30 mouse cellular contexts compared by ENCODE assay signal in genomic region chr2:128582881-128583280, GRCm38 (mm10). TPM values are rescaled to one million over a fixed set of nuclear protein-coding genes. Genes with fewer than 3 reads are reported as not detected.
"Had no signal": no experiment of that assay in that cellular context is flagged by ENCODE, and none has a peak within 500 bp of the region (broad histone marks: within the 10 kb centered on the region; RNA-seq: fewer than 3 reads in every experiment).

No protein-coding gene starts in this region.

- H3K27ac ChIP-seq: heart, adult 2 months; heart, embryonic 13.5 days; heart, embryonic 15.5 days; hindbrain, embryonic 13.5 days; hindbrain, embryonic 15.5 days; hindbrain, postnatal 0 days; left cerebral cortex, adult 2 months; limb, embryonic 10.5 days; limb, embryonic 12.5 days; liver, embryonic 13.5 days; liver, embryonic 15.5 days had no signal

- DNase-seq: gastrocnemius, postnatal 14 days; gastrocnemius, postnatal 36 days; heart, adult 11 months; heart, adult 2 months; heart, postnatal 14 days; heart, postnatal 36 days; kidney, adult 11 months; kidney, adult 8-10 months; kidney, postnatal 36 days; liver; liver, embryonic 13.5 days; liver, postnatal 0 days had no signal

- ATAC-seq: hindbrain, postnatal 0 days; intestine, embryonic 16.5 days; liver, postnatal 0 days had no signal

- H3K9me3 ChIP-seq: heart, embryonic 13.5 days; heart, embryonic 15.5 days; hindbrain, embryonic 13.5 days; hindbrain, embryonic 15.5 days; limb, embryonic 10.5 days; limb, embryonic 12.5 days; liver, embryonic 13.5 days; liver, embryonic 15.5 days had no signal

- H3K36me3 ChIP-seq: heart, embryonic 13.5 days; heart, embryonic 15.5 days; hindbrain, embryonic 13.5 days; hindbrain, embryonic 15.5 days; limb, embryonic 10.5 days; limb, embryonic 12.5 days; liver, embryonic 13.5 days; liver, embryonic 15.5 days had no signal

- H3K4me2 ChIP-seq: heart, embryonic 11.5 days; heart, embryonic 13.5 days; heart, embryonic 15.5 days; hindbrain, embryonic 13.5 days; hindbrain, embryonic 15.5 days; limb, embryonic 12.5 days; liver, embryonic 11.5 days; liver, embryonic 13.5 days; liver, embryonic 15.5 days had no signal

- H3K4me1 ChIP-seq: heart, embryonic 13.5 days; heart, embryonic 15.5 days; hindbrain, embryonic 13.5 days; hindbrain, embryonic 15.5 days; limb, embryonic 10.5 days; limb, embryonic 12.5 days; liver, embryonic 13.5 days; liver, embryonic 15.5 days had no signal

- H3K4me3 ChIP-seq: heart, adult 2 months; heart, embryonic 13.5 days; heart, embryonic 15.5 days; hindbrain, embryonic 13.5 days; hindbrain, embryonic 15.5 days; left cerebral cortex, adult 2 months; limb, embryonic 10.5 days; limb, embryonic 12.5 days; liver, embryonic 13.5 days; liver, embryonic 15.5 days had no signal

- H3K27me3 ChIP-seq: heart, embryonic 13.5 days; heart, embryonic 15.5 days; hindbrain, embryonic 13.5 days; hindbrain, embryonic 15.5 days; limb, embryonic 12.5 days; liver, embryonic 13.5 days; liver, embryonic 15.5 days had no signal

- H3K9ac ChIP-seq: heart, embryonic 13.5 days; heart, embryonic 15.5 days; hindbrain, embryonic 13.5 days; hindbrain, embryonic 15.5 days; limb, embryonic 12.5 days; liver, embryonic 13.5 days; liver, embryonic 15.5 days; liver, postnatal 0 days had no signal

RNA-seq across cellular contexts. Expression of gene Spdye4c, which starts 8.1 kb away (rescaled TPM):
- polyA plus RNA-seq: gonadal fat pad, adult 2 months; heart, adult 2 months; heart, embryonic 11.5 days; heart, embryonic 13.5 days; heart, embryonic 15.5 days; heart, postnatal 0 days; hindbrain, embryonic 11.5 days; hindbrain, embryonic 13.5 days; hindbrain, embryonic 15.5 days; hindbrain, postnatal 0 days; intestine, embryonic 14.5 days; intestine, embryonic 16.5 days; large intestine, adult 2 months; limb, embryonic 10.5 days; limb, embryonic 12.5 days; limb, embryonic 14.5 days; liver, embryonic 11.5 days; liver, embryonic 13.5 days; liver, embryonic 15.5 days; liver, postnatal 0 days had no signal
